Mouse (Mus musculus): Measurements from ENCODE around the gene Gm17469. TPM values are rescaled to one million over a fixed set of nuclear protein-coding genes. Genes with fewer than 3 reads are reported as not detected.
"Not testable (repeated sequence)": the region's sequence is repeated elsewhere in the genome, so short reads cannot be mapped to it uniquely, and the experiment has no call there.

Gene Gm17469
- not detected in 2 replicates for polyA plus RNA-seq (2016; fragmentation: Nextera tagmentation; extraction: Ambion mirVana)

DNA sequence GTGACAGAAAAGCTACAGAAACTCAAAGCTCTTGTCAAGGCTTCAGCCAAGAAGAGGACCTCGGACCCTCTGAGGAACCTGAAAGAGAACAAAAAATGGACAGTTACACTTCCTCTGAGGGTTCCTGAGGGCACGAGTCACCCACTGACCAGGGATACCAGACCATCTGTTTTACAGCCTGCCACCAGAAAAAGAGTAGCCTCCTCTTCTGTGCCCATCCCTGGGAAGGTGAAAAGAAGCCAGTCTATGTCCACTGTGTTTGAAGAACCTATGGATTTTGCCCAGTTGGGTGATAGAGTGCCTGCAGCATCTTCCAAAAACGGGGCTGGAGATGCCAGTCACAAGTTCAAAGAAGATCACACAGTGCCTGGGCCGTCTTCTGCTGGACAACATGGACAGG lies at the start of gene Gm17469:
Gene Gm17469, plus strand, starts transcription at position 301 of the 400 bp plus-strand sequence.
- H3K9me3 ChIP-seq (replicated peaks); H3K4me3 ChIP-seq; H3K4me1 ChIP-seq; H3K36me3 ChIP-seq; H3K27ac ChIP-seq (replicated peaks); H3K27me3 ChIP-seq (ENCODE audit: low read depth, poor library complexity, severe bottlenecking); DNase-seq (ENCODE audit: low spot score): not testable (repeated sequence)
- WGBS = no CpG with 5 or more reads among the region's 4 CpGs

Other genes starting within 250 kb of the Gm17469 start
- gene Gm17584, start 129.3 kb upstream of the Gm17469 start, polyA plus RNA-seq (2016; fragmentation: Nextera tagmentation; extraction: Ambion mirVana) = not detected in 2 replicates